Mouse (Mus musculus): ENCODE data around the gene Olfr504.

- no peak for TF ChIP-seq CTCF (IDR thresholded peaks at IDR 0.05; ENCODE audit: control insufficient read depth, insufficient read depth, insufficient replicate concordance, low read depth, low read length)
- no peak for TF ChIP-seq POLR2A (IDR thresholded peaks at IDR 0.05; ENCODE audit: control insufficient read depth, low read depth, low read length)
Observed at GRCm38 (mm10) chr7:108589797-108590196, 24.2 kb upstream of the Olfr504 start.

Measured in testis, adult 2 months (tissue).